Mouse (Mus musculus) ES-E14 (cell line): ENCODE data around the gene Unc93b1. TPM values are rescaled to one million over a fixed set of nuclear protein-coding genes. Genes with fewer than 3 reads are reported as not detected.
"Not testable (repeated sequence)": the region's sequence is repeated elsewhere in the genome, so short reads cannot be mapped to it uniquely, and the experiment has no call there.

Experiments
- DNase-seq: peaks from one replicate; pipeline ENCODE4 v3.0.0-alpha.2; 2013; ENCODE audit warnings: low read depth, low spot score
- H3K27ac ChIP-seq: 2 replicates; pipeline ENCODE4 v1.5.1; 2012; ENCODE audit warnings: low read depth, mild to moderate bottlenecking, low read length, moderate library complexity, mixed read lengths; ENCODE audit not compliant: poor library complexity, insufficient read depth, severe bottlenecking
- H3K36me3 ChIP-seq: 2 replicates; pipeline ENCODE4 v1.6.1; 2012; ENCODE audit warnings: mild to moderate bottlenecking, low read length, moderate library complexity, mixed read lengths; ENCODE audit not compliant: control insufficient read depth, poor library complexity, insufficient read depth, severe bottlenecking
- H3K4me1 ChIP-seq, 2 experiments: fragments of 150-350 bp in 1 of 2; sonication (generic) in 1 of 2; 2 replicates each; pipeline ENCODE4 v1.6.1; 2012; ENCODE audit warnings: low read length in 2 of 2, mild to moderate bottlenecking in 1 of 2, mixed read lengths in 1 of 2; ENCODE audit not compliant: control insufficient read depth in 2 of 2, insufficient read depth in 2 of 2, poor library complexity in 1 of 2
- H3K4me3 ChIP-seq, 2 experiments: fragments of 150-350 bp in 1 of 2; sonication (generic) in 1 of 2; 2 replicates each; pipeline ENCODE4 v1.5.1; 2012; ENCODE audit warnings: low read length in 2 of 2, low read depth in 1 of 2, mild to moderate bottlenecking in 1 of 2, mixed read lengths in 1 of 2; ENCODE audit not compliant: insufficient read depth in 1 of 2, poor library complexity in 1 of 2, severe bottlenecking in 1 of 2
- H3K9ac ChIP-seq: 2 replicates; pipeline ENCODE4 v1.6.1; 2012; ENCODE audit warnings: low read depth, mild to moderate bottlenecking, low read length, mixed read lengths; ENCODE audit not compliant: poor library complexity, insufficient read depth, severe bottlenecking
- H3K9me3 ChIP-seq: fragments of 150-350 bp; sonication (generic); 2 replicates; pipeline ENCODE4 v1.6.1; 2012; ENCODE audit warnings: low read depth, mild to moderate bottlenecking, low read length; ENCODE audit not compliant: control insufficient read depth, insufficient read depth
- CHD2 ChIP-seq: IDR thresholded peaks from 2 replicates; pipeline ENCODE4 v1.6.1; 2014; ENCODE audit warnings: mild to moderate bottlenecking, low read depth, low read length, inconsistent platforms
- HCFC1 ChIP-seq: IDR thresholded peaks from 2 replicates; pipeline ENCODE4 v1.6.1; 2012; ENCODE audit warnings: low read length, inconsistent platforms, borderline replicate concordance; ENCODE audit not compliant: insufficient read depth
- MAFK ChIP-seq: IDR thresholded peaks from 2 replicates; pipeline ENCODE4 v1.6.1; 2014; ENCODE audit warnings: mild to moderate bottlenecking, low read depth, low read length, inconsistent platforms; ENCODE audit not compliant: insufficient read depth
- ZC3H11A ChIP-seq: IDR thresholded peaks from 2 replicates; pipeline ENCODE4 v1.6.1; 2012; ENCODE audit warnings: low read depth, mild to moderate bottlenecking, inconsistent platforms, low read length, borderline replicate concordance
- ZNF384 ChIP-seq: IDR thresholded peaks from 2 replicates; pipeline ENCODE4 v1.6.1; 2012; ENCODE audit warnings: low read depth, low read length, inconsistent platforms
- in situ Hi-C, 2 experiments: fragments of 600-800 bp; cut with MboI; formaldehyde crosslinking; loops; one replicate each; pipeline ENCODE4 v1.15.1; 2025; ENCODE audit warnings: low sequenced_read_pairs in 2 of 2, inconsistent platforms in 1 of 2; ENCODE audit not compliant: unreplicated experiment in 2 of 2
- total RNA-seq: library from RNA; depleted of rRNA; stranded (reverse); fragments of 300-350 nt; gene quantifications from 2 replicates; pipeline ENCODE4 v1.2.3, GENCODE M21; 2012

Unc93b1 gene
- total RNA-seq, 1 experiment, result 3.9 TPM

DNA sequence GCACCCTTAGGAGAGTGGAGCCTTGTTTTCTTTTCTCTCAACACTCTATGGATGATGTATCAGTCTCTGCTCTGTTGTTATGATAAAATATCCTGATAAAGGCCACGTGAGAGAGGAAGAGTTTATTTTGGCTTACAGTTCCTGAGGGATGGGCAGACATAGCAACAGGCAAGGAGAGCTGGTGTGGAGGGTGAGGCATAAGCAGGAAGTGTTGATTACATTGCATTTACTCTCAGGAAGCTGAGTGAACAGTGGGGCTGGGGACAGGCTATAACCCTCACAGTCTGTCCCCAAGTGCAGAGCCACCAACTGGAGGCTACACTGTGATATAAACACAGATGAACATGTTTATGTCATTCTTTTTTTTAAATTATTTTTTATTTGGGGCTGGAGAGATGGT is 17.1 kb downstream of the Unc93b1 start:
- H3K9ac ChIP-seq, result no peak overlapping the region
- H3K4me1 ChIP-seq, result no peaks in the 10 kb centered on the region
- in situ Hi-C loops, result no loop called here
- no peak overlapping the region for H3K27ac ChIP-seq
- TF ChIP-seq MAFK (no peak), ZNF384 (no peak), ZC3H11A (no peak), HCFC1 (no peak), CHD2 (no peak)
- no peak overlapping the region for H3K4me3 ChIP-seq
- H3K36me3 ChIP-seq, result no peaks in the 10 kb centered on the region
- no peak for DNase-seq
- no peaks in the 10 kb centered on the region for H3K9me3 ChIP-seq

DNA sequence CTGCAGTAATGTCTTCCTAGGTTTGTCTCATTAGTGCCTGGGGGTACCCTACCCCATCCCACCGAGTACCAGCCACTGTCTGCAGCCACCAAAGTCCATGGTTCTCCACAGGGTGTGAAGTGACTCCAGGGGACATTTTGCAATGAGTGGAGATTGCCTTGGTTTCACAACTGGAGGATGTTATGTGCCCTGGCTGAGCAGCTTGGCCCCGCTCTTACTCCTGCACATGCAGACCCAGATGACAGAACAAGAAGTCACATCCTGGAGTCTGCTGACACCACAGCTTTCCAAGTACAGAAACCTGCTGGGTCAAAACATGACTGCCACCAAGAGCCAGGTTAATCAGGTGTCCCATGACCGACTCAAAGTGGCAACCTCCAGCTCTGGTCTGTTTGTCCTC is 20.0 kb downstream of the Unc93b1 start:
- Histone ChIP-seq H3K9ac (no peak overlapping the region), H3K4me3 (no peak overlapping the region), H3K9me3 (no peaks in the 10 kb centered on the region), H3K27ac (no peak overlapping the region), H3K36me3 (no peaks in the 10 kb centered on the region), H3K4me1 (no peaks in the 10 kb centered on the region)
- no peak for DNase-seq
- in situ Hi-C loops, result no loop called here
- TF ChIP-seq HCFC1 (no peak), MAFK (no peak), ZC3H11A (no peak), ZNF384 (no peak), CHD2 (no peak)

DNA sequence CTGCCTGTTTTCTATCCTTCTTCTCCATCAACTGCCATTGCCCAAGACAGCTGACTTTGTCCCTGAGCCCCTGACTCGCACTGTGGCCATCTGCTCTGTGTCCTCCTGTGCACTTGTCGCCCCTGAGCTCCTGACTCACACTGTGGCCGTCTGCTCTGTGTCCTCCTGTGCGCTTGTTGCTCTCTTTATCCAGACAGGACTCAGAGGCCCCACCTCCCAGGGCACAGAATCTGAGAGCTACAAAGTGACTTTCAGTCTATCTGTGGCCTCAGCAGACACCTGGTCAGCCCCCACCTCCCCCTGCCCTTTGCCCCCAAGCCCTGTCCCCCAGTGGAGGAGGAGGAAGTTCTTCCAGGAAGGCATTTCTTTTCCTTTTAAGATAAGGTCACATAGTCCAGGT is 20.8 kb downstream of the Unc93b1 start:
- Histone ChIP-seq H3K4me1 (no peaks in the 10 kb centered on the region), H3K27ac (no peak overlapping the region), H3K36me3 (no peaks in the 10 kb centered on the region), H3K9me3 (no peaks in the 10 kb centered on the region), H3K9ac (no peak overlapping the region), H3K4me3 (no peak overlapping the region)
- no peak for TF ChIP-seq ZC3H11A
- TF ChIP-seq HCFC1, result no peak
- in situ Hi-C loops, result no loop called here
- DNase-seq, result no peak

DNA sequence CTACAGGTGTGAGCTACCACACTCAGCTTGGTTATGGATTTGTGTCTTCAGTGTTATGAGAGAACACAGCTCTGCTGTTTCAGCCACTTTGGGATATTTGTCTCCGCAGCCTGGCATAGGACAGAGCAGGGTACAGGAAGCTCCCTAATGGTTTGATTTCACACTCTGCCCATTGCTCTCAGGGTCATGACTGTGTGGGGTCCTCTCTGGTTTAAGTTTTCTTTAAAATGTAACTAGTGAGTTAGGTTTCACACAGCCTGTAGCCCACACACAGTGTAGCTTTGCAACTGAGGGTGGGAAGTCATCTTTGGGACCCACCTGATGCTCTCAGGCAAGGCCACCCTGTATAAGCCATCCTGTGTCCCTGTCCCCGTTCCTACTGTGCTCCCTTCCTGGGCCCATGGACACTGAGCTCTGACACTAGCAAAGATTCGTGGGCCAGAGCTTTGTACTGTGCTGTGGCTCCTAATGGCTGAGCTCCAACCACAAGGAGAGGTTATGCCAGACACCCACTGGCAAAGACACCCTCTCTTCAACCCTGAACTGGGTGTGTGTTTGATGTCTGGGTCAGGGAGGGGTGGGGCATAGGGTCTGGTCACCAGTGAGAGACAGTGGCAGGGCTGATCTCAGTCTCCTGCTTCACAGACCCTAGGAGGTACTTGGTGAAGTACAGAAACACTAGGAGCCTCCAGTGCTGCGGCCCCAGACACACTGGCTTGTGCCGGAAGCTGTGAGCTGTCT is 22.5 kb downstream of the Unc93b1 start:
- H3K4me1 ChIP-seq, H3K36me3 ChIP-seq, H3K9me3 ChIP-seq, in situ Hi-C loops, H3K4me3 ChIP-seq, H3K27ac ChIP-seq, DNase-seq, H3K9ac ChIP-seq: not testable (repeated sequence)

DNA sequence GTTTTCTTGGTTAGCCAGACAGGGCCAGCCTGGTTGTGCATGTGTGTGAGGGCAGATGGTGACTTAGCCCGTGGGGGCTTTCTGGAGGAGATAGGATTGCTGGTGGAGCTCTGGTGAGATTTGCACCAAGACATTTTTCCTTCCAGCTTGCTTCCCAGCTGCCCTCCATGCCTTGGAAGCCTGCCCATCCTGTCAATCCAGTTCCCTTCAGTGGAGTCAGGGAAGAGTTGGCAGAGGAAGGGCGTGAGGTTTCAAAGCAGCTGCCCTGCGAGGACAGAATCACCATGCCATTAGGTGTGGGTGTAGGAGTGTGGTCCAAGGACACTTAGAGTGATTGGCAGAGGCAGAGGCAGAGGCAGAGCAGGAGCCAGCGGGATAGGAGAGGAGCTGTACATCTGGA is 23.5 kb downstream of the Unc93b1 start, which contains the start of gene Aldh3b3:
TSS of gene Aldh3b3 (plus strand) at position 176 of the 400 bp plus-strand sequence.
- in situ Hi-C loops, result no loop called here
- H3K4me1 ChIP-seq, result no peaks in the 10 kb centered on the region
- no peak within 1 kb of the TSS for H3K9ac ChIP-seq
- TF ChIP-seq MAFK (no peak), CHD2 (no peak), ZNF384 (no peak), HCFC1 (no peak)
- peak within 1 kb of the TSS; percentile 5; the same call in 1 of the 2 replicates for H3K27ac ChIP-seq
- no peaks in the 10 kb centered on the region for H3K9me3 ChIP-seq
- no peak within 1 kb of the TSS for H3K4me3 ChIP-seq
- no peak for DNase-seq
- H3K36me3 ChIP-seq, result no peaks in the 10 kb centered on the region
